Mouse (Mus musculus) cortical plate, adult 2 months (tissue): ENCODE data around the gene Ncapd3. TPM values are rescaled to one million over a fixed set of nuclear protein-coding genes. Genes with fewer than 3 reads are reported as not detected.

Experiments used
- H3K27ac ChIP-seq: fragments of 200-500 bp; 2 replicates; pipeline ENCODE4 v1.5.1; 2012; ENCODE audit warnings: low read length, control low read depth, inconsistent platforms; ENCODE audit not compliant: insufficient read depth
- H3K4me1 ChIP-seq: fragments of 200-500 bp; 2 replicates; pipeline ENCODE4 v1.6.1; 2011; ENCODE audit warnings: low read length; ENCODE audit not compliant: control insufficient read depth, insufficient read depth
- H3K4me3 ChIP-seq: fragments of 200-500 bp; 2 replicates; pipeline ENCODE4 v1.5.1; 2011; ENCODE audit warnings: mild to moderate bottlenecking, low read length, control low read depth; ENCODE audit not compliant: insufficient read depth
- CTCF ChIP-seq: fragments of 200-500 bp; IDR thresholded peaks from 2 replicates; pipeline ENCODE4 v1.5.1; 2011; ENCODE audit warnings: mild to moderate bottlenecking, control low read depth, low read length; ENCODE audit not compliant: insufficient read depth; ENCODE audit errors: extremely low read depth
- POLR2A ChIP-seq: fragments of 200-500 bp; IDR thresholded peaks from 2 replicates; pipeline ENCODE4 v1.6.1; 2011; ENCODE audit warnings: mild to moderate bottlenecking, low read length, control low read depth; ENCODE audit not compliant: insufficient read depth; ENCODE audit errors: extremely low read depth
- polyA plus RNA-seq: library from polyadenylated mRNA; depleted of rRNA; stranded (reverse); fragments of >200 nt; gene quantifications from 2 replicates; pipeline ENCODE4 v1.2.3, GENCODE M21; 2012; rRNA removed

Ncapd3 gene
- polyA plus RNA-seq, 1 experiment, result 35.2 TPM

GRCm38 (mm10) chr9:27136651-27137050, 106.7 kb downstream of the Ncapd3 start:
- no peak for TF ChIP-seq POLR2A
- Histone ChIP-seq H3K4me1 (peaks cover 3% of the 10 kb centered on the region; the same call in 1 of the 2 replicates), H3K27ac (no peak overlapping the region), H3K4me3 (no peak overlapping the region)

- H3K27ac ChIP-seq, result no peak overlapping the region
Measured at GRCm38 (mm10) chr9:27140432-27141065, 110.6 kb downstream of the Ncapd3 start.

GRCm38 (mm10) chr9:27144271-27144840, 114.4 kb downstream of the Ncapd3 start:
- Histone ChIP-seq H3K4me3 (no peak overlapping the region), H3K4me1 (peaks cover 12% of the 10 kb centered on the region), H3K27ac (no peak overlapping the region)
- TF ChIP-seq CTCF (no peak), POLR2A (no peak)

More at GRCm38 (mm10) chr9:27140432-27141065, 110.6 kb downstream of the Ncapd3 start:
- Histone ChIP-seq H3K4me3 (no peak overlapping the region), H3K4me1 (peaks cover 7% of the 10 kb centered on the region; the same call in 1 of the 2 replicates)
- TF ChIP-seq POLR2A, result no peak
- no peak for TF ChIP-seq CTCF

Other genes starting within 250 kb of the Ncapd3 start
- gene Glb1l2, start 223.7 kb upstream of the Ncapd3 start, polyA plus RNA-seq, result 0.42 and 0.44 TPM in 2 replicates
- 0.08 TPM in 1 of 2 replicates, not detected in the other for gene Glb1l3, start 169.3 kb upstream of the Ncapd3 start, polyA plus RNA-seq
- 0.04 TPM in 1 of 2 replicates, not detected in the other for gene Gm1110, start 107.1 kb upstream of the Ncapd3 start, polyA plus RNA-seq
- gene Acad8, start 30.6 kb upstream of the Ncapd3 start, polyA plus RNA-seq, result 36.4 and 37.4 TPM in 2 replicates
- gene Thyn1, start 30.5 kb upstream of the Ncapd3 start, polyA plus RNA-seq, result 64.2 and 78.1 TPM in 2 replicates
- 73.3 and 79.4 TPM in 2 replicates for gene Vps26b, start 110 bp upstream of the Ncapd3 start, polyA plus RNA-seq
- 58.8 and 59.0 TPM in 2 replicates for gene Jam3, start 125.2 kb downstream of the Ncapd3 start, polyA plus RNA-seq